Comparison of ENCODE assay signal across 18 mouse cellular contexts in genomic region chr2:53101885-53102740, GRCm38 (mm10).
"Had no signal": no experiment of that assay in that cellular context is flagged by ENCODE, and none has a peak within 500 bp of the region (broad histone marks: within the 10 kb centered on the region; RNA-seq: fewer than 3 reads in every experiment).

No protein-coding gene starts in this region.

- H3K9me3 ChIP-seq: limb, embryonic 12.5 days; megakaryocyte, embryonic 14.5 days; midbrain, embryonic 15.5 days; neural tube, embryonic 12.5 days; stomach, embryonic 15.5 days had no signal

- ATAC-seq: lung, postnatal 0 days; midbrain, embryonic 15.5 days had no signal

- H3K27ac ChIP-seq: limb, embryonic 12.5 days; liver, embryonic 14.5 days; midbrain, embryonic 15.5 days; neural tube, embryonic 12.5 days; stomach, embryonic 15.5 days had no signal

- H3K27me3 ChIP-seq: limb, embryonic 12.5 days; midbrain, embryonic 15.5 days; neural tube, embryonic 12.5 days; stomach, embryonic 15.5 days had no signal

- H3K9ac ChIP-seq: limb, embryonic 12.5 days; liver, embryonic 14.5 days; midbrain, embryonic 15.5 days; neural tube, embryonic 12.5 days; stomach, embryonic 15.5 days had no signal

- DNase-seq: kidney, postnatal 25 days; layer of hippocampus, adult 9-11 months; liver; lung, adult 2 months; lung, postnatal 4 days; retina, postnatal 1 day; right cerebral cortex, postnatal 4 days; spleen, adult 18-20 months; thymus, adult 2 months; thymus, postnatal 25 days had no signal

- H3K4me1 ChIP-seq: limb, embryonic 12.5 days; megakaryocyte, embryonic 14.5 days; midbrain, embryonic 15.5 days; neural tube, embryonic 12.5 days; stomach, embryonic 15.5 days had no signal

- H3K4me3 ChIP-seq: limb, embryonic 12.5 days; megakaryocyte, embryonic 14.5 days; midbrain, embryonic 15.5 days; neural tube, embryonic 12.5 days; stomach, embryonic 15.5 days had no signal

- H3K4me2 ChIP-seq: limb, embryonic 12.5 days; midbrain, embryonic 11.5 days; midbrain, embryonic 15.5 days; neural tube, embryonic 12.5 days; stomach, embryonic 15.5 days had no signal
